Mouse (Mus musculus): ENCODE data around the gene Ccdc115.

Gene Ccdc115

DNA sequence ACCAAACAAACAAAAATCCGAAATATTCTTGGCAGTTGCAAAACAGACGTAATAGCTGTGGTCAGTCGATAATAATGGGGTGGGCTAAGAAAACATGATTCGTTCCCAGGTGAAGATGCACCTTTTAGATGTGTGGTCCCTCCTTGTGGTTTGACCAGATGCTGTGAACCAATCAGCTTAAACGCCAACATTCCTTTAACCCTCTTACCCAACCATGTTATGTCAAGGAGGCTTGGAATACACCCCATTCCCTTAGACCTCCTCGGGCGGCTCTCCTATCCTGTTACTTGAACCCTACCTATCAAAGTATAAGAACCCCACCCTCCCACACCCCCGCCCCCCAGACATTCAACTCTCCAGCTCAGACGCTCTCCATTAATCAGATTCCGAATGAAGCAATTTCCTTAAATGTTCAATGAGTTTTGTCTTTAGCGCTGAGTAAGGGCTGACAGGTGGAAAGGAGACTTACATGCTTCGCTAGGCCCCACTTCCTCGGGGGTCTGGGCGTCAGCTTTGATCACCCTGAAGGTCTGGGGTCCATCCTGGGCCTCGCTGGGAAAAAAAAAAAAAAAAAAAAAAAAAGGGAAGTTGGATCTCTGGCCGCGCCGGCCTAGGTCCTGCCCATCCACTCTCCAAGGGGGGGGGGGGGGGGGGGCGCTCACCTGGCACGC is 956 bp downstream of the Ccdc115 start:
- peak in 1 of 2 experiments; percentile 12 for DNase-seq (ENCODE audit: low spot score in 2 of 2)

- peak in 1 of 2 experiments; percentile 12 for DNase-seq (ENCODE audit: low spot score in 2 of 2)
These were observed 2.1 kb downstream of the Ccdc115 start for GRCm38 (mm10) chr1:34437366-34437765.

DNA sequence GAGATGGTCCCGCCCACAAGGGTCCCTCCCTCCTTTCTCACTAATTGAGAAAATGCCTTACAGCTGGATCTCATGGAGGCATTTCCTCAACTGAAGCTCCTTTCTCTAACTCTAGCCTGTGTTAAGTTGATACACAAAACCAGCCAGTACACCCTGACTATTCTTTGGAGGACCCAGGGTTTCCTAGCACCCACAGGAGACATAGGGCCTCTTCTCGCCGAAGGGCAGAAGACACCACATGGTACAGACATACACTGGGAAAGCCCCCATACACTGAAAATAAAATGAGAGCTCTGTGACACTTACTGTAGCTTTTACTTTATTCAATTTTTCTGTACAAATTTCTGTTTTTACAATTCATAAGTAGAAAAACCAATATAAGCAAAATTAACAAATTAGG is 3.1 kb downstream of the Ccdc115 start:
- DNase-seq (ENCODE audit: low spot score in 2 of 2), result peak in 1 of 2 experiments; percentile 4

DNA sequence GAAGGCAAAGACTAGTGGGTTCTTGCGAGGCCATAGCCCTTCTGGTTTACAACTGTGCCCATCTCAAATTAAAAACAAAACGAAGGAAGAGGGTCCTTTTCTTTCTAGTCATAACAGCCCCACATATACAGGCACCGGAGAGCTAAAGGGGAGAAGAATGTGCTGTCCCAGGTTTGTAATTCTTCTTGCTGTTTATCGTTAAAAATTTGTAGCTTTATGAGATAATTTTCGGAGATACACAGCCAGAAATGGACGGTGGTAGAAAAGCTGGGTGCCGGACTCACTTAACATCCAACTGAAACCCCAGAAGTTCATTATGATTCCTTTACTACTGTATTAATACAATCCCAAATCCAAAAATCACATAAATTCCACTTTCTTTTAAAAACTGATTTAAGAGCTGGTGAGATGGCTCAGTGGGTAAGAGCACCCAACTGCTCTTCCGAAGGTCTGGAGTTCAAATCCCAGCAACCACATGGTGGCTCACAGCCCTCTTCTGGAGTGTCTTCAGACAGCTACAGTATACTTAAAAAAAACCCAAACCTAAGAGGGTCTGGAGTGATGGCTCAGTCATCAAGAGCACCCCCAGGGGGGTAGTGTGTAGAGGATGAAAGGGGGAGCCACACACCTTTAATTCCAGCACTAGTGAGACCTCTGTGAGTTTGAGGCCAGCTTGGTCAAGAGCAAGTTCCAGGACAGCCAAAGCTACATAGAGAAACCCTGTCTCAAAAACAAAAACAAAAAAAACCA is 3.9 kb downstream of the Ccdc115 start:
- peak in 1 of 2 experiments; percentile 6 for DNase-seq (ENCODE audit: low spot score in 2 of 2)

DNA sequence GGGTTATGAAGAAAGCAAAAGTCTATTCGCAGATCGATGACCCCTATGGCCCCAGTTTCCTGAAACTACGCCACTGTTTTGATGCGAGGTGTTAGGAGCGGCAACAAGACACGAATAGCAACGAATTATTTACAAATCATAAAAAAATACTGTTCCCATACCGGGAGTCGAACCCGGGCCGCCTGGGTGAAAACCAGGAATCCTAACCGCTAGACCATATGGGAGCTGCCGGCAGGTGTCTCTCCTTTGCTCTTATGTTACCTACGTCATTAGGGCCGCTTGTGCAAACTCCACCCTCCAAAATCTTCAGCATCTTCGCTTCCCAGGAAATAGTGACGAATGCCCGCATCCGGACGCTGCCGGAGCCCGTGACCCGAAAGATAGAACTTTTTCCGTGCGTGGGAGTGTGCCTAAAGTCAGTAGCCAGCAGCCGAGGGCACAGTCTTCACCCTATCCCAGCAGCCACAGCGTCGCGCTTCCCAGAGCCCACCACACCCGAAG is 4.8 kb downstream of the Ccdc115 start:
- peak; percentile 86 to 88 for DNase-seq (ENCODE audit: low spot score in 2 of 2)

GRCm38 (mm10) chr1:34433891-34434521 is 5.5 kb downstream of the Ccdc115 start:
- peak; percentile 22 to 46 for DNase-seq (ENCODE audit: low spot score in 2 of 2)

GRCm38 (mm10) chr1:34432776-34433481 is 6.5 kb downstream of the Ccdc115 start:
- DNase-seq (ENCODE audit: low spot score in 2 of 2), result peak in 1 of 2 experiments; percentile 37

GRCm38 (mm10) chr1:34432411-34432775 is 7.1 kb downstream of the Ccdc115 start:
- peak in 1 of 2 experiments; percentile 44 for DNase-seq (ENCODE audit: low spot score in 2 of 2)

GRCm38 (mm10) chr1:34431431-34431830 is 8.0 kb downstream of the Ccdc115 start:
- DNase-seq (ENCODE audit: low spot score in 2 of 2), result peak in 1 of 2 experiments; percentile 7

DNA sequence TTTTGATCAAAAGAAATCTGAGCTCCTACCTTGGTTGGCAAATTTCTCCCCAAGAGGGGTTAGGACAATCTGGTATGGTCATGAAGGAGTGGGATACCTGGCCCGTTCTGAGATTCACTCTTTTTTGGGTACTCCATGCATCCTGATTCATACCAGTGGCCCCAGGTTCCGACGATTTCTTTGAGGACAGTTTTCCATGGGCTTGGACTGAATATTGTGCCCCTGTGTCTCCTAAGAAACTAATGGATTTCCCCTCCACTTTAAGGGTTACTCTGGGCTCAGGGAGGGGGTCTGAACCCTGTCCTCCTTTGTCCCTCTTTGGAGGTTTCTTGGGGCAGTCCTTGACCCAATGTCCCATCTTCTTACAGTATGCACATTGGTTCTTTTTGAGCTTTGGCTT is 8.5 kb downstream of the Ccdc115 start:
- DNase-seq (ENCODE audit: low spot score in 2 of 2), result peak in 1 of 2 experiments; percentile 3

DNA sequence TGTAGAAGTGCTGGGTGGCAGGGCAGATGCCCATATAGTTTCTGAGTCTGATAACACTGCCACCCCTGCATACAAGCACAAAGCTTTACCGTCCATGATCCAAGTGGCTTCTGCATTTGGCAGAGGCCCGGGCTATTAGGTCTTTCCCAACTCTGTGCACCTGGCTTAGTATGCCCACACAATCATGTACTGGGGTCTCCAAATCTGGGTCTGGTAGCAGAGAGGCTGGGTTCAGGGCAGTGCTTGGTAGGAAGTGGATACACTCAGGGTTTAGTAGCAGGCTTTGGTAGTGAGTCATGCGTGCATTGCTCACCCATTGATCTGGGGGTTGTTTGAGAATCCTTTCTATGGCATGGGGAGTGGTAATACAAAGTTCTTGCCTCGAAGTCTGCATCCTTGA is 10.2 kb downstream of the Ccdc115 start:
- DNase-seq (ENCODE audit: low spot score in 2 of 2), result no peak

DNA sequence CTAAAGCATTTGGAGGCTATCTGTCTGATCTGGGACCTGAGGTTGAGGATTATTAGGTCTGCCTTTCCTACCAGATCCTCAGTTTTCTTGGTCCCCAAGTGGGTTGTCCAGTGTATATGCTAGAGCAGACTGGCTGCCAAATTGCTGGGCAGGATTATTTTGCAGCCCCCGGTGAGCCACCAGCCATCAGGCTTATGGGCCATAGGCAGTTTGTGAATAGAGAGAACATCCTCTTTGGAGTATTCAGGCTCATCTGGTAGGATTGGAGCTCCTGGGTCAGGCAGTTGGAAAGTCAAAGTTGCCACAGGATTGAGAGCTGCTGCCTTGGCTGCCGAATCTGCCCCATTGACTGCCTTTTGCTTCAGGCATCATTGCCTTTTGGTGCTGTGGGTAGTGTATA is 11.0 kb downstream of the Ccdc115 start:
- DNase-seq (ENCODE audit: low spot score in 2 of 2), result no peak

GRCm38 (mm10) chr1:34399182-34399953 is 40.1 kb downstream of the Ccdc115 start:
- no peak for DNase-seq (ENCODE audit: low spot score in 2 of 2)

DNA sequence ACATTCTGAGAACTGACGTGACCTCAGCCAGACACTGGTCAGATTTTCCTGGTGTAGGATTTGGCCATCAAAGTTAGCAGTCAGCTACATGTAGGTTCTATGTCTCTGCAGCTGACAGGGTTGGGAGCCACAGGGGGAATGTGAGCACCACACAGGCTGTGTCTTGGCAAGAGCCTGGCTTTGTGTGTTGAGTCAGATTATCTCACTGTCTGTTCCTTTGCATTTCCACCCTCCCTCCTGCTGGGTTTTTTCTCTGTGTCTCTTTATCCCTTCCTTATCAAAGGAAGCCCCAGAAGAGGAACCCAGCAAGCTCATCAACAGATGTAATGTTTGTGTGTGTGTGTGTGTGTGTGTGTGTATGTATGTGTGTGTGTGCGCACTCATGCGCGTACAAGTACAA is 43.2 kb downstream of the Ccdc115 start:
- no peak for DNase-seq (ENCODE audit: low spot score in 2 of 2)

DNA sequence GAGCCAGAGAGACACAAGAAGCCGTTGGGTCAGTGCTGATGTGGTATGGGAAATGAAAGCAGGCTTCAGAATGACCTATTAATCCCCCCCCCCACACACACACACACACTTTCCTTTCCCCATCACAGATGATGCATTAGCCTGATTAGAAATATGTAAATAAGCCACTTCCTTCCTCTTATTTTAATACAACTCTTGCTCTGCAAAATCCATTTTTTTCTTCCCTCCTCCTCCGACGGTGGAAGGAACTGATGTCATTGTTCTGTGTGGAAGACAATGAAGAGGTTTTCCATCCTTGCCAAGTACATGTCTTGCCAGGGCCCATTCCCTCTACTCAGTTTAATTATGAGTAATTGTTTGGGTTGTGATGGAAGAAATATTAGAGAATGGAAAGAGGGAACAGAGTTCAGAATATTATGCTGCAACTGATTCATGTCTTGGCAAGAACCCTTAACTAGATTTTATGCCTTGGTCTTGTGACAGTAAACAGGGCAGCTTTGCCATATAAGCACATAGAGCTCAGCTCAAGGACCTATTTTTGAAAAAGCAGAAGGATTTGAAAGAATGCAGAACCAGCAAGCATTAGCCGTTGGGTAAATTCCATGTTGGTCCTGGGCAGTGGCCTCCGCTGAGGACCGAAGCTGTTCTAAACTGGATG is 50.1 kb downstream of the Ccdc115 start:
- no peak for DNase-seq (ENCODE audit: low spot score in 2 of 2)

- DNase-seq (ENCODE audit: low spot score in 2 of 2), result no peak
These were observed 50.6 kb downstream of the Ccdc115 start for GRCm38 (mm10) chr1:34388849-34389233.

DNA sequence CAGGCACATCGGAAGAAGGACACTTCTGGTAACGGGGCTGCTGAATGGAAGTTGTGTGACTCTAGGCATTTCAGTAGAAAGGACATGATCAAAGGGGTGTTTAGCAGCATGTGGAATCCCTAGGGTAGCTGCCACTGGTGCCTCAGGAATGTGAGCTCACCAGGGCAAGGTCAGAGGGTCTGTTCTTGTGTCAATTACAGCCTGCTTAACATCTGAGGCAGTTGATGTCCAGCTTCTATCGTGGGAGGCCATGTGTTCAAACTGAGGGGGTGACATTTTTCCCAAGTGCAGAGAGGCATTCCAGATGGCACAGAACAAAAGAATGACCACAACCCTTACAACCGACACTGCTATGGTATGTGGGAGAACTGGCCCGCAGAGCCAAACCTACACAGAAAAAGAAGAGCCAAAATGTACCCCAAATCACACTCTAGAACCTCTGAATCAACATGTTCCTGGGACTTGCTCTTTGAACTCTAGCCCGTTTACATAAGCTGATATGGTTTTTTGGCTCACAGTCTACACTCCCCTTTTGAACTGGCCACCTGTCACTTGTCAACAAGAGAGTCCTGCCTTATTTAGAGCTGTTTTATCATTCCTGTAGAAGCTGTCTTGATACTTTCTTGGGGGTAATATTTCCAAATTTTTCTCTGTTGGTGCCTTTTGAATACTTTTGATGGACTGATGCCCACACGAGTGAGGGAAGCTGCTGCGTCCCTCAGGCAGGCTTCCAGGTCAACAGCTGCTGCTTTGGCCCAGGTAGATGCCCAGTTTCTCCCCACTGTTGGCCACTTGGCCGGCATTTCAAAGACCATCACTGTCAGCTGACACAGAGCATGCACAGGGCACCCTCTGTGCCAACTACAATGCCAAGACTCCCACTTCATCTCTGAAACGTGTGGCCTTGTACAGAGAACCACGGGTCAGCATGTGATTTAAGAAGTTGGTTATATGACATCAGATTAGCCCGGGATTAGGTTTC is 51.8 kb downstream of the Ccdc115 start:
- no peak for DNase-seq (ENCODE audit: low spot score in 2 of 2)

All from spleen, postnatal 10 days (tissue).